Mouse (Mus musculus) embryonic facial prominence, embryonic 10.5 days (tissue): Measurements from ENCODE around the gene Pign. TPM values are rescaled to one million over a fixed set of nuclear protein-coding genes. Genes with fewer than 3 reads are reported as not detected.

Source experiments
- DNase-seq: peaks from one replicate; pipeline ENCODE4 v3.0.0-alpha.2; 2017; ENCODE audit warnings: low spot score
- H3K27ac ChIP-seq: fragments of 300-500 bp; sonication (generic); replicated peaks from 2 replicates; pipeline ENCODE4 v1.5.1; 2016; ENCODE audit warnings: mild to moderate bottlenecking
- H3K27me3 ChIP-seq: fragments of 300-500 bp; sonication (generic); replicated peaks from 2 replicates; pipeline ENCODE4 v1.6.1; 2016; ENCODE audit warnings: low read depth, mild to moderate bottlenecking; ENCODE audit not compliant: poor library complexity, severe bottlenecking
- H3K36me3 ChIP-seq: fragments of 300-500 bp; sonication (generic); replicated peaks from 2 replicates; pipeline ENCODE4 v1.6.1; 2016; ENCODE audit warnings: mild to moderate bottlenecking, moderate library complexity
- H3K4me1 ChIP-seq: fragments of 300-500 bp; sonication (generic); 2 replicates; pipeline ENCODE4 v1.6.1; 2016
- H3K4me3 ChIP-seq: fragments of 300-500 bp; sonication (generic); 2 replicates; pipeline ENCODE4 v1.5.1; 2016; ENCODE audit warnings: mild to moderate bottlenecking, moderate library complexity
- H3K9me3 ChIP-seq: fragments of 300-500 bp; sonication (generic); 2 replicates; pipeline ENCODE4 v1.6.1; 2016; ENCODE audit warnings: mild to moderate bottlenecking
- WGBS: fragments of 180-500 bp; shearing (Covaris S2); methylation state at CpG from one replicate; pipeline ENCODE4 v1.1.7; 2016; 5-methylcytosine and 5-hydroxymethylcytosine counted together
- polyA plus RNA-seq: library from polyadenylated mRNA; unstranded; fragments of >200 nt; fragmentation: Nextera tagmentation; extraction: Ambion mirVana; gene quantifications from 2 replicates; pipeline ENCODE4 v1.2.1, GENCODE M21; 2016

The Pign gene
- polyA plus RNA-seq, 1 experiment from 2014 or later: 12.8 TPM

GRCm38 (mm10) chr1:105660015-105660414, 3.5 kb downstream of the Pign start:
- H3K4me1 ChIP-seq: peaks cover 20% of the 10 kb centered on the region
- H3K27ac ChIP-seq: no peak overlapping the region
- peaks cover 12% of the 10 kb centered on the region for H3K36me3 ChIP-seq
- no peaks in the 10 kb centered on the region for H3K27me3 ChIP-seq
- 17% methylated on average over 3 of the region's 3 CpGs for WGBS
- no peak for DNase-seq
- H3K4me3 ChIP-seq: no peak overlapping the region
- no peaks in the 10 kb centered on the region for H3K9me3 ChIP-seq

GRCm38 (mm10) chr1:105653981-105654380, 9.5 kb downstream of the Pign start:
- Histone ChIP-seq H3K36me3 (peaks cover 23% of the 10 kb centered on the region), H3K9me3 (no peaks in the 10 kb centered on the region), H3K4me3 (no peak overlapping the region), H3K27ac (no peak overlapping the region), H3K4me1 (no peaks in the 10 kb centered on the region), H3K27me3 (no peaks in the 10 kb centered on the region)
- WGBS: 97% methylated on average over 1 of the region's 1 CpGs
- DNase-seq: no peak

- no peak overlapping the region for H3K27ac ChIP-seq
- H3K4me1 ChIP-seq: no peaks in the 10 kb centered on the region
- DNase-seq: no peak
- 92% methylated on average over 1 of the region's 1 CpGs for WGBS
- H3K27me3 ChIP-seq: no peaks in the 10 kb centered on the region
- peaks cover 24% of the 10 kb centered on the region for H3K36me3 ChIP-seq
- H3K4me3 ChIP-seq: no peak overlapping the region
- H3K9me3 ChIP-seq: no peaks in the 10 kb centered on the region
Measured at GRCm38 (mm10) chr1:105650650-105651049, 12.8 kb downstream of the Pign start.

DNA sequence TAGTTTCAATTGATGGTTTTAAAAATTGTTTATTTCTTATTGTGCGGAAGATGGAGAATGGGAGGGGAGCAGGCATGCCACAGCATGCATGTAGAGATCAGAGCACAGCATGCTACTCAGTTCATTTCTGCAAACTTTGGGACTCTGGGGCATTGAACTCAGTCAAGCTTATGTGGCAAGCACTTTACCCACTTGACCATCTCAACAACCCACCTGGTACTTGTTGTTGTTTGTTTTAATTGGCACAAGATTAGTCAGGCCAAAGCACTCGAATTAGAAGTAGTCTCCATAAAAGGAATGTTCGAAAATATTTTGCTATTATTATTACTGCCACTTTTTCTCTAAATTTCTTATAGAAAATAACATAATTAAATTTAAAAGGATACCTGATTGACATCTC, 19.4 kb downstream of the Pign start:
- no peak for DNase-seq
- no peak overlapping the region for H3K27ac ChIP-seq
- H3K27me3 ChIP-seq: no peaks in the 10 kb centered on the region
- no peaks in the 10 kb centered on the region for H3K9me3 ChIP-seq
- peaks cover 28% of the 10 kb centered on the region for H3K36me3 ChIP-seq
- H3K4me3 ChIP-seq: no peak overlapping the region
- no peaks in the 10 kb centered on the region for H3K4me1 ChIP-seq
- WGBS: 90% methylated on average over 3 of the region's 3 CpGs

- Histone ChIP-seq H3K9me3 (no peaks in the 10 kb centered on the region), H3K27me3 (no peaks in the 10 kb centered on the region), H3K36me3 (0 out of 2 replicates have a peak, but pooled peaks cover 2% of the 10 kb centered on the region), H3K4me1 (no peaks in the 10 kb centered on the region), H3K4me3 (no peak overlapping the region), H3K27ac (no peak overlapping the region)
- WGBS: 45% methylated on average over 3 of the region's 3 CpGs
- DNase-seq: no peak
Measured at GRCm38 (mm10) chr1:105630481-105630880, 33.0 kb downstream of the Pign start.

DNA sequence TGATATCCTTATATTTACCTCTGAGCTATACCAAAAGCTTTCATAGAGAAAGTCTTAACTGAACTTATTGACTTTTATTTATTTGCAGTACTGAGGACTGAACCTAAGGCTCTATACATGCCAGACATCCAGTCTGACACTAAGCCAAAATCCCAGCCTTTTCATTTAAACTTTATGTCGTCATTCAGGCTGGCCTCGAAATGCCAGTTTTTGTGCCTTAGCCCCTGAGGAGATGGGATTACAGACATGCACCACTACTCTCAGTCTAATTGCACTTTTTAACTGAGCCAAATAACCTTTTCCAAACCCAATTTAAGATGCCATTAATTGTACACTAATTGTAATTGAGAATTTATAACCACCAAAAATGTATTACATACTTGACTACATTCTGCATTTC, 73.8 kb downstream of the Pign start:
- no peak for DNase-seq
- 74% methylated on average over 2 of the region's 2 CpGs for WGBS
- H3K36me3 ChIP-seq: peaks cover 15% of the 10 kb centered on the region
- no peaks in the 10 kb centered on the region for H3K4me1 ChIP-seq
- H3K27ac ChIP-seq: no peak overlapping the region
- H3K4me3 ChIP-seq: no peak overlapping the region
- no peaks in the 10 kb centered on the region for H3K27me3 ChIP-seq
- no peaks in the 10 kb centered on the region for H3K9me3 ChIP-seq

- no peak overlapping the region for H3K4me3 ChIP-seq
- DNase-seq: no peak
- H3K27me3 ChIP-seq: no peaks in the 10 kb centered on the region
- peaks cover 16% of the 10 kb centered on the region for H3K36me3 ChIP-seq
- WGBS: 93% methylated on average over 5 of the region's 5 CpGs
- no peaks in the 10 kb centered on the region for H3K9me3 ChIP-seq
- no peaks in the 10 kb centered on the region for H3K4me1 ChIP-seq
- no peak overlapping the region for H3K27ac ChIP-seq
Measured at GRCm38 (mm10) chr1:105588697-105589096, 74.8 kb downstream of the Pign start.

- DNase-seq: no peak
- no peaks in the 10 kb centered on the region for H3K9me3 ChIP-seq
- no peaks in the 10 kb centered on the region for H3K27me3 ChIP-seq
- H3K27ac ChIP-seq: no peak overlapping the region
- no peaks in the 10 kb centered on the region for H3K4me1 ChIP-seq
- WGBS: 86% methylated on average over 1 of the region's 1 CpGs
- H3K4me3 ChIP-seq: no peak overlapping the region
- peaks cover 32% of the 10 kb centered on the region for H3K36me3 ChIP-seq
Measured at GRCm38 (mm10) chr1:105582800-105583199, 80.7 kb downstream of the Pign start.

DNA sequence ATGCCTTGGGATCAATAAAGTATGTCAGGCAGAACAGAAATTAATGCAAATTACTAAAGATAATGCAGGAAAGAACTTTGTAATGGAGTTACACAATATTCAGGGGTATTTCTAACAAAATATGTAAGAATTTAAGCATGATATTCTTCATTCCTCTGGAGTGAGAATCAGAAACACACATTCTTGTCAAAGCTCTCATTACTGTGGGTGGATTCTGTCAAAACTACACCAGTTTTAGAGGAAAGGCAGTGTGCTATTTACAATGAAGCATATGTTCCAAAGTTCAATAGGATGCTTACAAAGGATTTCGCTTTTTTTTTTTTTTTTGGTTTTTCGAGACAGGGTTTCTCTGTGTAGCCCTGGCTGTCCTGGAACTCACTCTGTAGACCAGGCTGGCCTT, 82.6 kb downstream of the Pign start:
- DNase-seq: no peak
- H3K27me3 ChIP-seq: no peaks in the 10 kb centered on the region
- no peaks in the 10 kb centered on the region for H3K4me1 ChIP-seq
- peaks cover 28% of the 10 kb centered on the region for H3K36me3 ChIP-seq
- H3K9me3 ChIP-seq: no peaks in the 10 kb centered on the region
- WGBS: 87% methylated on average over 2 of the region's 2 CpGs
- H3K4me3 ChIP-seq: no peak overlapping the region
- H3K27ac ChIP-seq: no peak overlapping the region

- no peak overlapping the region for H3K4me3 ChIP-seq
- no peaks in the 10 kb centered on the region for H3K4me1 ChIP-seq
- H3K27me3 ChIP-seq: no peaks in the 10 kb centered on the region
- DNase-seq: no peak
- no peaks in the 10 kb centered on the region for H3K9me3 ChIP-seq
- 84% methylated on average over 3 of the region's 3 CpGs for WGBS
- no peak overlapping the region for H3K27ac ChIP-seq
- peaks cover 15% of the 10 kb centered on the region for H3K36me3 ChIP-seq
Measured at GRCm38 (mm10) chr1:105566051-105566450, 97.4 kb downstream of the Pign start.

DNA sequence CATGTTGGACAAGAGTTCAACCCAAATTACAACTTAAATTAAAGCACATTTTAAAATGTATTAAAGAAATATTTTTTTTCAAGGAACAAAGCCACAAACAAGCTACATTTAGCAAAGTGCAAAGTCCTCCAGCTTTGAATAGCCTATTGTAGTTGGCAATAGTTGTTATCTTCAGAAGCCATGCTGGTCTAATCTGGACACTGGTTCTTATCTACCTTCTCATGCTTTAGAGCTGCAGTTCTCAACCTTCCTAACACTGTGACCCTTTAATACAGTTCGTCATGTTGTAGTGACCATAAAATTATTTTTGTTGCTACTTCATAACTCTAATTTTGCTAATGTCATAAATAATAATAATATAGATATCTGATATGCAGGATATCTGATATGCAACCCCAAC, 99.2 kb downstream of the Pign start:
- DNase-seq: no peak
- 90% methylated on average over 1 of the region's 1 CpGs for WGBS
- peaks cover 15% of the 10 kb centered on the region for H3K36me3 ChIP-seq
- no peaks in the 10 kb centered on the region for H3K4me1 ChIP-seq
- no peak overlapping the region for H3K27ac ChIP-seq
- H3K27me3 ChIP-seq: no peaks in the 10 kb centered on the region
- H3K9me3 ChIP-seq: no peaks in the 10 kb centered on the region
- H3K4me3 ChIP-seq: no peak overlapping the region

DNA sequence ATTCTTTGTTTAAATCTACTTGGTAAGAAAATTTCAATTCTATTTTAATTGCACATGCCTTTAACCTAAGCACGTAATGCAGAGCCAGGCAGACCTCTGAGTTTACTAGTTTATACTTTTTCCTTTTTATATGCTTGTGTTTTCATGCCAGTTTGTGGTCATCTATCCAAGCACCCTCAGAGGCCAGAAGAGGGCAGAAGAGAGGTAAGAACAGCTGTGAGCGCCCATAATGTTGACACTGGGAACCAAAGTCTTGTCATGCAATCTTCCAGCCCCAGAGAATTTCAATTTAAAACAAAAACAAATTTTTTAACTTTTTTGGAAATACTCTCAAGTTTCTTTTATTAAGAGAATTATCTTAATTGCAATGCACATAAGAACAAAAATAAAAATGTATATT, 99.7 kb downstream of the Pign start:
- no peaks in the 10 kb centered on the region for H3K4me1 ChIP-seq
- no peaks in the 10 kb centered on the region for H3K9me3 ChIP-seq
- no peaks in the 10 kb centered on the region for H3K27me3 ChIP-seq
- no peak overlapping the region for H3K27ac ChIP-seq
- no peak overlapping the region for H3K4me3 ChIP-seq
- H3K36me3 ChIP-seq: peaks cover 15% of the 10 kb centered on the region
- DNase-seq: no peak
- WGBS: 85% methylated on average over 2 of the region's 2 CpGs

DNA sequence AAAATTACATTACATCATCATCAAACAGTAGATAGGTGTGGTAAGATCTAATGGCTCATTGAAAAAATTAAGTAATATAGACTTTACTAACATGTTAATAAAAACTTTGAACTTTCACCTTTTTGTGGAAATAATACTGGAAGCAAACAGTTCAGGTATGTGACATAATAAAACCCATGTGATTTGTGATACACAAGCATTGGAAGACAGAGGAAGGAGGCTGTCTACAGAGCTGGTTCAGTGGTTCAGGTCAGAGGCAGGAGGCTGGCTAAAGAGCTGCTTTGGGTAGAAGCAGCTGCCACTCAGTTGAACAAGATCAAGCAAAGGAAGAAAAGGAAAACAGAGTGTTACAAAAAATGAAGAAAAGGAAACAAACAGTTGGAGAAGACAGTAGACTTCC, 107.4 kb downstream of the Pign start:
- Histone ChIP-seq H3K9me3 (no peaks in the 10 kb centered on the region), H3K36me3 (no peaks in the 10 kb centered on the region), H3K4me3 (no peak overlapping the region), H3K27me3 (no peaks in the 10 kb centered on the region), H3K4me1 (no peaks in the 10 kb centered on the region), H3K27ac (no peak overlapping the region)
- no peak for DNase-seq

DNA sequence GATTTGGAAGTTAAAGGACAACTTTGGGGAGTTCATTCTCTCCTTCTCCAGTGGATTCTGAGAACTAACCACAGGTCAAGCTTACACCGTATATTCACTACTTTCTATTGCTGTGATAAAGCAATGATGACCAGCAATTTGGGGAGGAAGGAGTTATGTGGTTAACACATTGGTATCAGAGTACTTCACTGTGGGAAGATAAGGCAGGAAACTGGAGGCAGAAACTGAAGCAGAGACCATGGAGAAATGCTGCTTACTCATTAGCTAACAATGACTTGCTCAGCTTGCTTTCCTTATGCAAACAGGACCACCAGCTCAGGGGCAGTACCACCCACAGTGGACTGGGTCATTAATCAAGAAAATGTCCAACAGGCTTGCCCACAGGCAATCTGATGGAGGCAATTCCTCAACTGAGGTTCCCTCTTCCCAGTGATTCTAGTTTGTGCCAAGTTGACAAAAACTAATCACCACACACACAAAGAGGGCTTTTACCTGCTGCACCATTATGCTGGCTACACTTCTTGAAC, 108.2 kb downstream of the Pign start:
- Histone ChIP-seq H3K27ac (no peak overlapping the region), H3K4me1 (no peaks in the 10 kb centered on the region), H3K9me3 (no peaks in the 10 kb centered on the region), H3K27me3 (no peaks in the 10 kb centered on the region), H3K36me3 (no peaks in the 10 kb centered on the region), H3K4me3 (no peak overlapping the region)
- WGBS: 79% methylated on average over 1 of the region's 1 CpGs
- DNase-seq: no peak
